Mouse (Mus musculus) hindbrain, embryonic 15.5 days (tissue): ENCODE measurements around the gene Lsp1. TPM values are rescaled to one million over a fixed set of nuclear protein-coding genes. Genes with fewer than 3 reads are reported as not detected.

Source experiments
- ATAC-seq: fragments of 200-750 bp; cut with Nextera tagmentation; 2 replicates; pipeline ENCODE4 v1.8.0; 2017; ENCODE audit warnings: low read depth, moderate number of reproducible peaks, moderate TSS enrichment; ENCODE audit not compliant: low FRiP score
- H3K27ac ChIP-seq: fragments of 300-500 bp; sonication (generic); replicated peaks from 2 replicates; pipeline ENCODE4 v1.5.1; 2015; ENCODE audit warnings: mild to moderate bottlenecking, inconsistent platforms
- H3K27me3 ChIP-seq: fragments of 300-500 bp; sonication (generic); 2 replicates; pipeline ENCODE4 v1.6.1; 2015; ENCODE audit warnings: control low read depth, inconsistent platforms
- H3K36me3 ChIP-seq: fragments of 300-500 bp; sonication (generic); 2 replicates; pipeline ENCODE4 v1.6.1; 2015; ENCODE audit warnings: control low read depth, inconsistent platforms
- H3K4me1 ChIP-seq: fragments of 300-500 bp; sonication (generic); replicated peaks from 2 replicates; pipeline ENCODE4 v1.6.1; 2015; ENCODE audit warnings: control low read depth, inconsistent platforms
- H3K4me2 ChIP-seq: fragments of 300-500 bp; sonication (generic); 2 replicates; pipeline ENCODE4 v1.6.1; 2015; ENCODE audit warnings: moderate library complexity, mild to moderate bottlenecking, inconsistent platforms
- H3K4me3 ChIP-seq: fragments of 300-500 bp; sonication (generic); 2 replicates; pipeline ENCODE4 v1.5.1; 2015; ENCODE audit warnings: mild to moderate bottlenecking, inconsistent platforms
- H3K9ac ChIP-seq: fragments of 300-500 bp; sonication (generic); 2 replicates; pipeline ENCODE4 v1.6.1; 2015; ENCODE audit warnings: inconsistent platforms
- H3K9me3 ChIP-seq: fragments of 300-500 bp; sonication (generic); 2 replicates; pipeline ENCODE4 v1.6.1; 2016; ENCODE audit warnings: control low read depth, inconsistent platforms
- WGBS: fragments of 180-500 bp; shearing (Covaris S2); methylation state at CpG from one replicate; pipeline ENCODE4 v1.1.7; 2015; 5-methylcytosine and 5-hydroxymethylcytosine counted together
- polyA plus RNA-seq: library from polyadenylated mRNA; unstranded; fragments of >200 nt; fragmentation: Nextera tagmentation; extraction: Ambion mirVana; gene quantifications from 2 replicates; pipeline ENCODE4 v1.2.1, GENCODE M21; 2015

Lsp1 gene
- 4.5 and 7.6 TPM in 2 replicates for polyA plus RNA-seq

- Histone ChIP-seq H3K27me3 (no peaks in the 10 kb centered on the region), H3K4me2 (no peak within 1 kb of the TSS), H3K36me3 (no peaks in the 10 kb centered on the region), H3K9ac (no peak within 1 kb of the TSS), H3K27ac (no peak within 1 kb of the TSS), H3K4me3 (no peak within 1 kb of the TSS), H3K4me1 (peaks cover 19% of the 10 kb centered on the region), H3K9me3 (no peaks in the 10 kb centered on the region)
- ATAC-seq = no peak
- 91% methylated on average over 7 of the region's 7 CpGs for WGBS
These were observed at the start of gene Lsp1 for GRCm38 (mm10) chr7:142460636-142461077. Lsp1 (plus strand) TSS chr7:142460809.

DNA sequence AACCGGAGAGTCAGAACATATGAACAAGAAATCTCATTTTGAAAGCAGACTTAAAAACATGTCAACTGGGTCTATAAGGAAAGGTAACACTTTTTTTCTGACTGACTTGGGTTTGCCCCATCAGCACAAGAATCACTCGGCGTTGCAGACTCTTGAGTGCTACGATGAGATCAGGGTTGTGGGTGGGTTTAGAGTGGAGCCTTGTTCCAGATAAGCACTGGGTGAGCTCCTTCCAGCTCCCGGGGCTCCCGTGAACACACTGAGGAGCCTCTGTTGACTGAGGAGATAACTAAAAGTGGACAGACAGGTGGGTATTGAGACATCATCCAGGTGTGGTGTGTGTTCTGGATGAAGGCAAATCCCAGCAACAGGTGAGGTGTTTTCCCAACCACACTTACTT is 47.3 kb upstream of the Lsp1 start:
- no peak overlapping the region for H3K4me3 ChIP-seq
- no peak overlapping the region for H3K27ac ChIP-seq
- H3K9me3 ChIP-seq = no peaks in the 10 kb centered on the region
- H3K4me1 ChIP-seq = no peaks in the 10 kb centered on the region
- no peaks in the 10 kb centered on the region for H3K36me3 ChIP-seq
- no peak overlapping the region for H3K4me2 ChIP-seq
- H3K9ac ChIP-seq = no peak overlapping the region
- no peaks in the 10 kb centered on the region for H3K27me3 ChIP-seq
- 90% methylated on average over 6 of the region's 6 CpGs for WGBS
- no peak for ATAC-seq

DNA sequence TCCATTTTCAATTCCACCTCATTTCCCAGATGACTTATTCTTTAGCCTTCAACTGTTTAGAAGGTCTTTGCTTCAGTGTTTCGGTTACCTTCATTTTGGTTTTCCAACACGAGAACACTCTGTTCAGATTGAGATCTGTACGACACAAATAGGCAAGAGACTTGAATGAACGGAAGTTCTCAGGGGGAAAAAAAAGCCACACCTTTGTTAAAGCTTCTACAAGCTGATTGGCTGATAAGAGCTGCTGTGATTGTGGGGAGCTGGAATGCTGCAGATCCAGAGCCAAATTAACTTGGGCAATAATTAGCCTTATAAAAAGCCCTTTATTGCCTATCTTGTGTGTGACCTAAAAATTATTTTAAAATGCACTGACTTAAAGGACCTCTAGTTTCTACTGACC is 45.3 kb upstream of the Lsp1 start:
- H3K27ac ChIP-seq = no peak overlapping the region
- 70% methylated on average over 4 of the region's 4 CpGs for WGBS
- no peaks in the 10 kb centered on the region for H3K27me3 ChIP-seq
- no peaks in the 10 kb centered on the region for H3K36me3 ChIP-seq
- H3K4me2 ChIP-seq = no peak overlapping the region
- no peak overlapping the region for H3K4me3 ChIP-seq
- ATAC-seq = no peak
- no peaks in the 10 kb centered on the region for H3K9me3 ChIP-seq
- no peaks in the 10 kb centered on the region for H3K4me1 ChIP-seq
- no peak overlapping the region for H3K9ac ChIP-seq

- ATAC-seq = no peak
- WGBS = 72% methylated on average over 3 of the region's 3 CpGs
- no peaks in the 10 kb centered on the region for H3K36me3 ChIP-seq
- H3K9ac ChIP-seq = no peak overlapping the region
- no peak overlapping the region for H3K27ac ChIP-seq
- no peak overlapping the region for H3K4me2 ChIP-seq
- no peak overlapping the region for H3K4me3 ChIP-seq
- no peaks in the 10 kb centered on the region for H3K9me3 ChIP-seq
- no peaks in the 10 kb centered on the region for H3K27me3 ChIP-seq
- no peaks in the 10 kb centered on the region for H3K4me1 ChIP-seq
These were observed 44.4 kb upstream of the Lsp1 start for GRCm38 (mm10) chr7:142416225-142416624.

GRCm38 (mm10) chr7:142418027-142418426 is 42.6 kb upstream of the Lsp1 start:
- Histone ChIP-seq H3K36me3 (no peaks in the 10 kb centered on the region), H3K27me3 (no peaks in the 10 kb centered on the region), H3K9ac (no peak overlapping the region), H3K27ac (no peak overlapping the region), H3K4me1 (no peaks in the 10 kb centered on the region), H3K4me2 (no peak overlapping the region), H3K9me3 (no peaks in the 10 kb centered on the region), H3K4me3 (no peak overlapping the region)
- WGBS = 97% methylated on average over 2 of the region's 2 CpGs
- no peak for ATAC-seq

DNA sequence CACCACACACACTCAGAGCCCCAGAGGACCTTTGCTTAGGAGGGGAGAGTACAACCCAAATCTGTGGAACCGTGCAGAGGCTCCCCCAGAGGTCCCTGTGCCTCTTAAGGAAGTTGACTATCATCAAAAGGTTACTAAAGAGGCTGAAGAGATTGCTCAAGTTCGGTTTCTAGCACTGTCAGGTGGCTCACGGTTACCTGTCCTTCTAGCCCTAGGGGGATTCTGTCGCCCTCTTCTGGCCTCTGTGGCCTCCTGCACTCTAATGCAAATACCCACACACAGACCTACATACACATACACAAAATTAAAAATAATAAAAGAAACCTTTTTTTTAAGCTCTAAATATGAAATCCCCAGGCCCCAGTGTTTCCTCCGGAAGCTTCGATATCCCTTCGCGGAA is 41.9 kb upstream of the Lsp1 start:
- Histone ChIP-seq H3K4me2 (no peak overlapping the region), H3K9ac (no peak overlapping the region), H3K27me3 (no peaks in the 10 kb centered on the region), H3K4me3 (no peak overlapping the region), H3K9me3 (no peaks in the 10 kb centered on the region), H3K4me1 (no peaks in the 10 kb centered on the region), H3K27ac (no peak overlapping the region), H3K36me3 (no peaks in the 10 kb centered on the region)
- no peak for ATAC-seq
- 90% methylated on average over 8 of the region's 8 CpGs for WGBS

GRCm38 (mm10) chr7:142419887-142420286 is 40.7 kb upstream of the Lsp1 start:
- no peak for ATAC-seq
- Histone ChIP-seq H3K4me2 (no peak overlapping the region), H3K36me3 (no peaks in the 10 kb centered on the region), H3K4me3 (no peak overlapping the region), H3K9ac (no peak overlapping the region), H3K4me1 (no peaks in the 10 kb centered on the region), H3K27me3 (no peaks in the 10 kb centered on the region), H3K27ac (no peak overlapping the region), H3K9me3 (no peaks in the 10 kb centered on the region)
- whole genome bisulfite sequencing = 87% methylated on average over 5 of the region's 5 CpGs

GRCm38 (mm10) chr7:142421826-142422225 is 38.8 kb upstream of the Lsp1 start:
- Histone ChIP-seq H3K9me3 (no peaks in the 10 kb centered on the region), H3K4me1 (no peaks in the 10 kb centered on the region), H3K36me3 (no peaks in the 10 kb centered on the region), H3K4me3 (no peak overlapping the region), H3K27ac (no peak overlapping the region), H3K27me3 (no peaks in the 10 kb centered on the region), H3K4me2 (no peak overlapping the region), H3K9ac (no peak overlapping the region)
- ATAC-seq = no peak
- WGBS = 77% methylated on average over 2 of the region's 2 CpGs

DNA sequence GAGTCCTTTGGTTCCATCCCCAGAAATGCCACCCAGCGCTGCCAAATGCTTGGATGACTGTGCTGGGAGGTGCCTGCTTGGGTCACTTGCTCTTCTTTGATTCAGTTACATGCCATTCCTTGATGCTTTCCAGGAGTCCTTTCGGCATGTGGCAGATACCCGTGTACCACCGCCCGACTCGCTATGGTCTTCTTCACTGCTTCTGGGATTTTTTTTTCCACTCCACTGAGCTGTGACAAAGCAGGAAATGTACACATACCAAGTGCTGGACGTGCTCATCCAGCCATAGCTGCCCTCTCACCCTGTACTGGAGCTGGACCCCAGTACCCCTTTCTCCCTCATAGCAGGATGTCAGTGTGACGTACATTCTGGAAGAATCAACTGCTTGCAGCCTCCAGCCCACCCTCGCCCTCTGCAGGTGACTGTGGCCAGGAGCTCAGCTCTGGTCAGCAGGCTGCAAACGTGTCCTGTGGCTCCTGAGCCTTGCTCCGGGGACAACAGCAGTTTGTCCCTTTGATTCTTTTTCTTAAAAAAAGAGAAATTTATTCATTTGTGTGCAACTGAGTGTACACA is 34.9 kb upstream of the Lsp1 start:
- Histone ChIP-seq H3K9me3 (no peaks in the 10 kb centered on the region), H3K27ac (no peak overlapping the region), H3K9ac (no peak overlapping the region), H3K36me3 (no peaks in the 10 kb centered on the region), H3K4me3 (no peak overlapping the region), H3K4me2 (no peak overlapping the region), H3K27me3 (no peaks in the 10 kb centered on the region), H3K4me1 (peaks cover 8% of the 10 kb centered on the region)
- 43% methylated on average over 11 of the region's 11 CpGs for WGBS
- ATAC-seq = no peak

- no peak overlapping the region for H3K4me2 ChIP-seq
- H3K27ac ChIP-seq = no peak overlapping the region
- no peaks in the 10 kb centered on the region for H3K36me3 ChIP-seq
- no peak for ATAC-seq
- WGBS = 6% methylated on average over 7 of the region's 7 CpGs
- H3K27me3 ChIP-seq = no peaks in the 10 kb centered on the region
- H3K4me3 ChIP-seq = no peak overlapping the region
- peaks cover 8% of the 10 kb centered on the region for H3K4me1 ChIP-seq
- no peaks in the 10 kb centered on the region for H3K9me3 ChIP-seq
- no peak overlapping the region for H3K9ac ChIP-seq
These were observed 32.4 kb upstream of the Lsp1 start for GRCm38 (mm10) chr7:142428213-142428612.

DNA sequence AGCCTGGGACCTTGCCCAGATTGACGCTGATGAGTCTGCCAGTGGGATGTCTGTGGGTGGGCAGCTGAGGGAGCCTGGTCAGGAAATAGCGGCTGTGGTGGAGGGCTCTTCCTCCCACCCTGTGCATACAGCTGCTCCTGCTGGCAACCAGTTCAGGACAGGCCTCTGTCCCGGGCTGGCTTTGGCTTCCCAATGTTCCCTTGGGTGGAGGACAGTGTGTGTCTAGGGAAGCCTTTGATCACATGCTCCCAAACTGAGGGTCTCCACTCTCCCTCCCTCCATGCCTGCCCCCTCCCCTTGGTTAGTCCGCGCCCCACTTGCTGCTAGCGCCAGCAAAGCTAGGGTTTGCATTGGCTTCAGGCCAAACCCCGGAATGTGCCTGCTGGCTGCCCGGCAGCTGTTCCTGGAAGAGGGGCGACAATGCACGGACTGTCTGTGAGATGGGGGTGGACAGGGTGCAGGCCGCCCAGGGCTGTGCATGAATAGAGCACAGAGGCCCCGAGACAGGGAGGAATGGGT is 30.4 kb upstream of the Lsp1 start:
- H3K9me3 ChIP-seq = no peaks in the 10 kb centered on the region
- peaks cover 8% of the 10 kb centered on the region for H3K4me1 ChIP-seq
- 39% methylated on average over 12 of the region's 12 CpGs for WGBS
- H3K9ac ChIP-seq = no peak overlapping the region
- H3K27ac ChIP-seq = no peak overlapping the region
- H3K4me2 ChIP-seq = peak overlapping the region; percentile 28
- no peak overlapping the region for H3K4me3 ChIP-seq
- no peaks in the 10 kb centered on the region for H3K36me3 ChIP-seq
- ATAC-seq = peak; percentile 86
- no peaks in the 10 kb centered on the region for H3K27me3 ChIP-seq

GRCm38 (mm10) chr7:142431106-142431505 is 29.5 kb upstream of the Lsp1 start:
- WGBS = 78% methylated on average over 14 of the region's 14 CpGs
- Histone ChIP-seq H3K27ac (no peak overlapping the region), H3K36me3 (no peaks in the 10 kb centered on the region), H3K9me3 (no peaks in the 10 kb centered on the region), H3K9ac (no peak overlapping the region), H3K4me1 (peaks cover 8% of the 10 kb centered on the region), H3K4me3 (no peak overlapping the region), H3K27me3 (no peaks in the 10 kb centered on the region), H3K4me2 (no peak overlapping the region)
- ATAC-seq = no peak

GRCm38 (mm10) chr7:142433623-142434022 is 27.0 kb upstream of the Lsp1 start:
- 49% methylated on average over 19 of the region's 19 CpGs for WGBS
- no peaks in the 10 kb centered on the region for H3K36me3 ChIP-seq

More at GRCm38 (mm10) chr7:142433623-142434022, 27.0 kb upstream of the Lsp1 start:
- no peaks in the 10 kb centered on the region for H3K27me3 ChIP-seq
- ATAC-seq = no peak
- H3K4me2 ChIP-seq = no peak overlapping the region
- H3K9me3 ChIP-seq = no peaks in the 10 kb centered on the region
- H3K27ac ChIP-seq = no peak overlapping the region
- no peak overlapping the region for H3K4me3 ChIP-seq
- H3K4me1 ChIP-seq = peaks cover 8% of the 10 kb centered on the region
- no peak overlapping the region for H3K9ac ChIP-seq
